Comparison of ENCODE assay signal across 11 mouse cellular contexts in the genomic region with DNA sequence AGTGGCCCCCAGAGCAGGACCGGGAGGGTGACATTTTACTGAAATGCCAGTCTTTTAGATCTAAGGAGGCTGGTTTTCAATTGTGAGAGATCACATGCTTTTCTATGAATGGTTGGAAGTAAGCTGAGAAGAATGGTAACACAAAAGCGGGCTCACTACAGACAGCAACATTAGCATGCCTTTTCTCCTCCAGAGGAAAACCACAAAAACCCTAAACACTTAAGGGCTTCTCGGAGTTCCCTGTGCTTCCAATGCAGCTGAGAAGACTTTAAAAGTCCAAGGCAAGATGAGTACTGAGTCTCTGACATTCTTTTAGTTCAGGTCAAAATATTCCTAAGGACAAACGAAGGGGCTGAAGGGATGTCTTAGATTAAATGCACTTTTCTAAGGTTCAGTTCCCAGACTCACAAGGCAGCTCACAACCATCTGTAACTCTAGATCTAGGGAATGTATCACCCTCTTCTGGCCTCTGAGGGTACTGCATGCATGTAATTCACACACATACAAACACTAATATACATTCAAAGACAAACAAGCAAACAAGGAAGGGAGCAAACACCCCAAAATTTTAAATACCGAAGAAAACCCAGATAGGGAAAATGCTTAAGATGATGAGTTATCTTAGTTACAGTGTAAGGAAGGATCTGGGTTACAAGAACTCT. TPM values are rescaled to one million over a fixed set of nuclear protein-coding genes. Genes with fewer than 3 reads are reported as not detected.
DNase-seq lines count a peak whose midpoint lies in the region; ATAC-seq and TF ChIP-seq lines count a peak whose summit lies in the region.
"Had no signal": no experiment of that assay in that cellular context is flagged by ENCODE, and none has a peak within 500 bp of the region (broad histone marks: within the 10 kb centered on the region; RNA-seq: fewer than 3 reads in every experiment).

No protein-coding gene starts in this region.

- ATAC-seq in limb, embryonic 11.5 days (ENCODE audit: insufficient number of reproducible peaks, low FRiP score, low TSS enrichment, low read depth), result no peak
- ATAC-seq in megakaryocyte-erythroid progenitor cell, adult 5-6 weeks (replicated peaks; ENCODE audit: low FRiP score, low TSS enrichment, poor library complexity, severe bottlenecking), result peak; percentile 83

- no peak overlapping the region for H3K4me2 ChIP-seq in limb, embryonic 11.5 days (ENCODE audit: low read depth, severe bottlenecking)
- H3K4me2 ChIP-seq: limb, embryonic 15.5 days; neural tube, embryonic 12.5 days had no signal

- peak; percentile 32; the same call in 1 of the 2 replicates for TF ChIP-seq CTCF in brain, embryonic 14.5 days (IDR thresholded peaks at IDR 0.05; ENCODE audit: borderline replicate concordance, extremely low read depth, insufficient read depth, insufficient read length)

- H3K4me3 ChIP-seq in limb, embryonic 11.5 days (ENCODE audit: low read depth, low read length), result no peak overlapping the region
- H3K4me3 ChIP-seq in limb, embryonic 10.5 days, result no peak overlapping the region
- H3K4me3 ChIP-seq: limb, embryonic 15.5 days; neural tube, embryonic 12.5 days had no signal

- DNase-seq in limb, embryonic 11.5 days (ENCODE audit: low spot score), result peak; percentile 31
- no peak for DNase-seq in limb, embryonic 10.5 days (ENCODE audit: low spot score)
- peak; percentile 79 for DNase-seq in ES-CJ7 (ENCODE audit: low read depth, low spot score)
- peak; percentile 42 for DNase-seq in brain, embryonic 14.5 days (ENCODE audit: low read depth)
- no peak for DNase-seq in spleen, postnatal 10 days (ENCODE audit: low spot score in 2 of 2)
- no peak for DNase-seq in adrenal gland, adult 18-20 months (ENCODE audit: low spot score in 2 of 2)
- no peak for DNase-seq in heart, adult 11 months
- DNase-seq: adrenal gland, postnatal 14 days had no signal

- no peak overlapping the region for H3K27ac ChIP-seq in limb, embryonic 11.5 days (replicated peaks; ENCODE audit: low read depth, low read length)
- H3K27ac ChIP-seq in limb, embryonic 10.5 days, result no peak overlapping the region
- H3K27ac ChIP-seq: limb, embryonic 15.5 days; neural tube, embryonic 12.5 days had no signal

- no peaks in the 10 kb centered on the region for H3K27me3 ChIP-seq in limb, embryonic 11.5 days (ENCODE audit: control insufficient read depth, insufficient read depth, low read length)
- no peaks in the 10 kb centered on the region for H3K27me3 ChIP-seq in limb, embryonic 10.5 days (ENCODE audit: low read depth, poor library complexity, severe bottlenecking)
- H3K27me3 ChIP-seq: limb, embryonic 15.5 days; neural tube, embryonic 12.5 days had no signal

- no peaks in the 10 kb centered on the region; the same call in 1 of the 2 replicates for H3K36me3 ChIP-seq in limb, embryonic 11.5 days (ENCODE audit: control insufficient read depth, insufficient read depth, low read length)
- peaks cover 41% of the 10 kb centered on the region for H3K36me3 ChIP-seq in limb, embryonic 10.5 days

- H3K4me1 ChIP-seq in limb, embryonic 11.5 days (ENCODE audit: control insufficient read depth, insufficient read depth, low read length), result no peaks in the 10 kb centered on the region
- no peaks in the 10 kb centered on the region for H3K4me1 ChIP-seq in limb, embryonic 10.5 days
- H3K4me1 ChIP-seq: limb, embryonic 15.5 days; neural tube, embryonic 12.5 days had no signal

- TF ChIP-seq POLR2A in brain, embryonic 14.5 days (IDR thresholded peaks at IDR 0.05; ENCODE audit: borderline replicate concordance, extremely low read depth, insufficient read depth, insufficient read length, poor library complexity, severe bottlenecking), result no peak

- WGBS in limb, embryonic 11.5 days, result 96% methylated on average over 5 of the region's 5 CpGs
- 92% methylated on average over 5 of the region's 5 CpGs for WGBS in limb, embryonic 10.5 days

- no peak overlapping the region for H3K9ac ChIP-seq in limb, embryonic 11.5 days (ENCODE audit: low read length)
- H3K9ac ChIP-seq: limb, embryonic 15.5 days; neural tube, embryonic 12.5 days had no signal

- H3K9me3 ChIP-seq in limb, embryonic 11.5 days (ENCODE audit: control insufficient read depth, low read length), result no peaks in the 10 kb centered on the region
- no peaks in the 10 kb centered on the region; the same call in 1 of the 2 replicates for H3K9me3 ChIP-seq in limb, embryonic 10.5 days (replicated peaks)
- H3K9me3 ChIP-seq: limb, embryonic 15.5 days; neural tube, embryonic 12.5 days had no signal

RNA-seq across cellular contexts. Expression of a gene that starts 35.3 kb away (rescaled TPM):
- polyA plus RNA-seq in limb, embryonic 11.5 days (2014; fragmentation: Nextera tagmentation; extraction: Ambion mirVana), result 0.62 and 0.99 TPM in 2 replicates
- polyA plus RNA-seq in limb, embryonic 10.5 days (2016; fragmentation: Nextera tagmentation; extraction: Ambion mirVana), result 0.48 and 0.64 TPM in 2 replicates
- 4.4 and 7.8 TPM in 2 replicates for polyA plus RNA-seq in brain, embryonic 14.5 days (2012; rRNA removed)
- total RNA-seq in megakaryocyte-erythroid progenitor cell, adult 5-6 weeks (2014; fragmentation: Nextera tagmentation), result not detected in 2 replicates
- not detected in 2 replicates for total RNA-seq in megakaryocyte-erythroid progenitor cell, adult 5-6 weeks (2017)
- total RNA-seq in adrenal gland, adult 18-20 months (2021), result 10 to 100 TPM; 32.3 to 64.9 TPM

Comparison
In these comparisons a context has a peak if more than half of its experiments do, and no peak if none do; other contexts are left out.
1. DNase-seq: peak in limb, embryonic 11.5 days (single experiment), ES-CJ7 (single experiment) and brain, embryonic 14.5 days (single experiment); none in limb, embryonic 10.5 days (single experiment), spleen, postnatal 10 days (0 of 2), adrenal gland, adult 18-20 months (0 of 2) and heart, adult 11 months (single experiment).